ENCODE assay signal across 16 mouse cellular contexts in the genomic region with DNA sequence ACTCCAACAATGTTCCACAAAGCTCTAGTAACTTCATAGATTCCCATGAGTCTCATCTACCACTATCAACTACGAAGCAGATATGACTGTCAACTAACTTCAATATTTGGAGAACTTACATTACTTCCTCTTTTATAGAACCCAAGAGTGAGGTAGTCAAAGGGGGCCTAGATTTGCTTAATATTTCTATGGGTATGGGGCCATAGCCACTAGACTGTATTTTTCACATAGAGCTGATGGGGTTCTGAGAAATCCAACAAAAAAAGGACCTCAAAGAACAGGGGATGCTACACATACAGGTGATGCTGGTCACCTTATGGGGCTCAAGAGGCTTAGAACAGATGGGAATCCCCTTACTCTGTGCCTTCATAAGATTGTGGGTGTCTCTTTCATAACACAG.
"Had no signal": no experiment of that assay in that cellular context is flagged by ENCODE, and none has a peak within 500 bp of the region (broad histone marks: within the 10 kb centered on the region; RNA-seq: fewer than 3 reads in every experiment).

No protein-coding gene starts in this region.

- H3K27me3 ChIP-seq: liver, embryonic 15.5 days; midbrain, embryonic 12.5 days had no signal

- ATAC-seq: midbrain, embryonic 16.5 days had no signal

- H3K36me3 ChIP-seq: limb, embryonic 10.5 days; liver, embryonic 15.5 days; midbrain, embryonic 12.5 days had no signal

- DNase-seq: kidney, adult 11 months; kidney, adult 9 months; kidney, postnatal 36 days; lung, embryonic 14.5 days; lung, postnatal 10 days; lung, postnatal 4 days; right cerebral cortex, postnatal 4 days; thymus, postnatal 25 days had no signal

- H3K9ac ChIP-seq: liver, embryonic 15.5 days; lung, embryonic 14.5 days; midbrain, embryonic 12.5 days had no signal

- H3K27ac ChIP-seq: kidney, postnatal 0 days; layer of hippocampus, adult 2 months; left cerebral cortex, adult 2 months; limb, embryonic 10.5 days; liver, embryonic 15.5 days; midbrain, embryonic 12.5 days; stomach, postnatal 0 days had no signal

- H3K9me3 ChIP-seq: limb, embryonic 10.5 days; liver, embryonic 15.5 days; midbrain, embryonic 12.5 days had no signal

- H3K4me1 ChIP-seq: midbrain, embryonic 12.5 days had no signal

- H3K4me3 ChIP-seq: layer of hippocampus, adult 2 months; left cerebral cortex, adult 2 months; limb, embryonic 10.5 days; liver, embryonic 15.5 days; midbrain, embryonic 12.5 days had no signal
